Mouse (Mus musculus): ENCODE data around the gene Btaf1.

Btaf1 gene

DNA sequence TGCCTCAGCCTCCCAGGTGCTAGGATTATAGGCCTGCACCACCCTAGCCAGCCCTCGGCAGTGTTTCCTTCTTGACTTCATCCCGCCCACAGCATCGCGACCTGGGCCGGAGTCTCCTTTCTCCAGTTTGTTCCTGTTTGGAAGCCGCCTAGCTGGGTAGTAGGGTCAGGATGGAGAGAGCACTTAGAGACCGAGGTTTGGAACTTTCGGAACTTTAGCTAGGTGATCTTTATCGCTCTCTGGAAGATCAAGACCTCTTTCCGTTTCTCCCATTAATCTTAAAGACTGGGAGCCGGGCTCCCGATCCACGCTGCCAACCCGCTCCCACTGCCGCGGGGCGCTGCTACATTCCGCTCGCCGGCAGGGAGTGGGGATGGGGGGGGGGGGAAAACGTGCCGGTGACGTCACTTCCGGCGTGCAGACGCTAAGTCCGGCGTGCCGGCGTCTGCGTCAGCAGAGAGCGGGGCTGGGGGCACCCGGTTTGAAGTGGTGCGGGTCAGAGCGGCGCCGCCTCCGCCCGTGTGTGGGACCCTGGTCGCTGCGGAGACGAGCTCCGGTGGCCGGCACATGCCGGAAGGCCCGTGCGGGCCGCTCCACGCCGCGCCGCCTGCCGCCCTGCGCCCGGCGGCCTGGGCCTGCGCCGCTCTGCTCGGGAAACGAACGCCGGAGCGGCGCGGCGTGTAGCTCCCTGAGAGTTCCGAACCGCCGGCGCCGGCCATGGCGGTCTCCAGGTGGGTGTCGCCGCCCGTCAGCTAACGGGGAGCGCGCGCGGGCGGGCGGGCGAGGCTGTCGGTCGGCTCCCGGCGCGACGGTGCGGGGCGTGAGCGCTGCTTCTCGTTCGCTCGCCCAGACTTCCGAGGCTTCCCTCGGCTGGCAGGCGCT, at the start of gene Btaf1:
TSS of gene Btaf1 (plus strand) at position 409 of the 882 bp plus-strand sequence.
- DNase-seq (ENCODE audit: low spot score in 2 of 2), result peak; percentile 70 to 75

DNA sequence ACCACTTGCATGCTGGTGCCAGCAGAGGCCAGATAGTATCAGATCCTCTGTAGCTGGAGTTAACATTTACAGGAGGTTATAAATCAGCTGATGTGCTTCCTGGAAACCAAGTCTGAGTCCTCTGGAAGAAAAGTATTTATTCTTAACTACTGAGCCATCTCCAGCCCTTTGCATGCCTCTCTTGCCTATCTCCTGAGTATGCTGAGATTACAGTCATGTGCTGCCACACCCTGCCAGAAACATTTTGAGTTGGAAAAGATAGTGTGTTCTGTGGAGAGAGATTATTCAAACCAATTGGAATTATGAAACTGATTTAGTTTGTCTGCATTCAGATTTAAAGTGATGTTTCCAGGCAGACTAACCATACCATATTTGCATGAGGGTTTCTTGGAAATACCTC, 48.5 kb upstream of the Btaf1 start:
- DNase-seq (ENCODE audit: low spot score in 2 of 2), result no peak

DNA sequence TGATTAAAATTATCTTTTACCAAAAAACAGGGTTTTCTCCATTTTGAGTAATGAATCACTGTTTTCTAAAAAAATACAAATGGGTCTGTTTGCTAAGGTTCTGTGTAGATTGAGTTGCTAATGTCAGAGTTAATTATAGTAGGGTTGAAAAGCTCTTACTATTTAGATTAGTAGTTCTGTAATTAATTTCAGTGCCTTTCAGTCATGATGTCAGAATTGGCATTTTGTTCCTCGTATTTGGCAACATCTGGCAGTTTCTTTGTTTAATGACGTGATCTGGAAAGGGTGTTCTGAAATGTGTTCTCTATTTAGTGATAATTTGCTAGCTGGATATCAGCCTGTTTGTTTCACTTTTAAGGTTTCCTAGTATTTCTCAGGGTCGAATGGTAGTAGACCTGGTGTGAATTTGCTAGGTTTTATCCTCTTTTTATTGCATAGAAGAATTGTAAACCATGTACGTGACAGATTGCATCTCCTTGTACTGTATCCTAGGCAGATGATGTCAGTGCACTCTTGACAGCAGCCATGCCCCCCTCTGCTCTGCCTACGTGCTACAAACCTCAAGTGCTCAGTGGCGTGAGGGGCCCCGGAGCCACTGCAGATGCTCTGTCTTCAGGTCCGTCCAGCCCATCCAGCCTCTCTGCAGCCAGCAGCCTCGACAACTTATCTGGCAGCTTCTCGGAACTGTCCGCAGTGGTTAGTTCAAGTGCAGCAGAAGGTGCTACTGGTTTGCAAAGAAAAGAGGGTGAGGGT, 47.0 kb upstream of the Btaf1 start:
- DNase-seq (ENCODE audit: low spot score in 2 of 2), result no peak

DNA sequence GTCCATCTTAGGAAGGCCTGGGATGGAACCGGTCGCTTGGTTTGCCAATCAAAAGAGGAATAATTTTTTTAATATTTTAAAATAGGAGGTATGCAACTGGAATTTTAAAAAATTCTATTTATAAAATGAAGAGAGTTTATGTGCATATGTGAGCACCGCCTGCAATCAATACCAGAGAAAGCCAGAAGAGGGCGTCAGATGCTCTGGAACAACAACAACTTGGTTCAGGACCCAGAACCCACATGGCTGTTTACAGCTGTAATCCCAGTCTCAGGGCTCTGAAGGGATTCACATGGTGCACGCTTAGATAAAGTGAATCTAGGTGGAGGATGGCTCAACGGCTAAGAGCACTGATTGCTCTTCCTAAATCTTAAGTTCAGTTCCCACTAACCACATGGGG, 42.8 kb upstream of the Btaf1 start:
- peak in 1 of 2 experiments; percentile 22 for DNase-seq (ENCODE audit: low spot score in 2 of 2)

DNA sequence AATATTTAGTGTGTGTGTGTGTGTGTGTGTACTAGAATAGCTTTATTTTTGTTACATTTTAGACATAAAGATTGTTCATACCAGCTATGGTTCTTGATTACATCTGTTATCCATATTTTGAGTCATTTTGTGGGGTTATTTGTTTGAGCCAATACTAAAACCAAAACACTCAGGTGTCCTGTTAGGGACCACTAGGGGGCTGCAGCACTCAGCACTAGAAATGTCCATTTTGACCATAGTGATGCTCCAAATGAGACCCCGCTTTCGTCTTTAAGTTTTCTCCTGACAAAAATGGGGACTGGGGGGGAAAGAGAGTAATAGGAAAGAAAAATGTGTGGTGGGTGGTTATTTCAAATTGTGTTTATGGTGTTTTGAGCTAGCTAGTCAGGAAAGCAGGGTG, 39.6 kb upstream of the Btaf1 start:
- DNase-seq (ENCODE audit: low spot score in 2 of 2), result no peak

DNA sequence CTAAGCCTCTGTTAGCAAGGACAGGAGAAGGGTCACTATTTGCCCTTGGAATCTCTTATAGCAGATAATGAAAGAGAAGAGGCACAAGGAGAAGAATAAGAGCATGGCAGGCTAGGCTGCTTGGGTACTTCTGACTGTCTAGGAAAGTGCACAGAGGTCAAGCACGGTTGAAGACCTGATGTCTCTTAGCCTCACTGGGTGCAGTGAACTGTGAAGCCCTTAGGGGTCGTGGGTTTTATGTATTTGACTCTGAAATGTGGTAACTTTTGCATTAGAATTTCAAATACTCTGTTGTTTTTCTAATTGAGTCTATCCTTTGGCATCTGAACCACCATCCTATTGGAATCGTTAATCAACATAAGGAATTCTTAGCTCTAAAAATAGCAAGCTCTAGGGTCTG, 38.2 kb upstream of the Btaf1 start:
- no peak for DNase-seq (ENCODE audit: low spot score in 2 of 2)

DNA sequence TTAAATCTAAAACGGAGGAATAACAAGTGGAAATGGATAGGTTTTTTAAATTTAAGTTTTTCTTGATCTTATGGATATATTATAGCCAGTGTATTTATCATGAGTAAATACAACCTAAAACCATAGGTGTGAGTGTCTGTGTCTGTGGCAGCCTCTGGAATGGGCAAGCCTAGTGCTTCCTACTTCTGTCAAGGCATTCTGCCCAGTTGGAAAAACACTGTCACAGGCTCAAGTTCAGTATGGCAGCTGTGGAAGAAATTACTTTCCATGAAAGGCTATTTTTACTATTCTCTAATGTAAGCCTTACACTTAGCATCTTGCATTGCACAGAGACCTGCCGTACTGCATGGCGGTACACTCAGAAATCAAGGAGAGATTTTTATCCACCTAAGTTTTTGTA, 34.1 kb upstream of the Btaf1 start:
- DNase-seq (ENCODE audit: low spot score in 2 of 2), result no peak

DNA sequence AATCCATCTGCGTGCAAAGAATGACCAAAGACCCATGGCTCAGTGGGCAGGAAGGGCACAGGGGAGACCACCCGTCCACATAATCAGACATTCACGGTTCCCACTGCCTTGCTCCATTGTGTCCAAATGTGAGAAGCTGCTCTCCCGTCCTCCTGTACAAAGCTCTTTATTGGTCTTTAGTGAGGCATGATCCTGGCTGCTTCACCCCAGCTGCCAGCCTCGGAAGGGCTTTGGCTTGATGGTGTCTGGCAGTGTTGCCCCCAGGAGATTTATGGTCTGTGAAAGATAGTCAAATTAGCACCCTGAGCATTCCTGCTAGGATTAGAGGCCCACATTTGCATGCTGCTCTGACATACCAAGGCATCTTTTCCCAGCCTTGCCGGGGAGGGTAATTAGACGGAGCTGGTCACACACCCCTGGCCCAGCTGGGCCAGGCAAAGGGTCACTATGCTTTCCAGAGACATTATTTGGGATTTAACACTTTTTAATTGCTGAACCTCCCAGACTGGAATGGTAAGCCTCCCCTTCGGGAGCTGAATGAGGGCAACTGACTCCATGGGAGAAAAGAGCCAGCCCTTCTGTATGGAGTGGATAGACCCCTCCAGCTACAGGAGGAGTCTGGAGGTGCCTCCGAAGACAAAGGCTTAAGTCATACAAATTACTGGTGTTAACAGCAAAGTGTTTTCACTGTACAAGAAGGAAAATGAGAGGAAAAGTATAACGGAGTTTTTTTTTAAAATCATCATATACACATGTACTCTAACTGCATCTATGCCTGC, 28.9 kb upstream of the Btaf1 start:
- DNase-seq (ENCODE audit: low spot score in 2 of 2), result no peak

DNA sequence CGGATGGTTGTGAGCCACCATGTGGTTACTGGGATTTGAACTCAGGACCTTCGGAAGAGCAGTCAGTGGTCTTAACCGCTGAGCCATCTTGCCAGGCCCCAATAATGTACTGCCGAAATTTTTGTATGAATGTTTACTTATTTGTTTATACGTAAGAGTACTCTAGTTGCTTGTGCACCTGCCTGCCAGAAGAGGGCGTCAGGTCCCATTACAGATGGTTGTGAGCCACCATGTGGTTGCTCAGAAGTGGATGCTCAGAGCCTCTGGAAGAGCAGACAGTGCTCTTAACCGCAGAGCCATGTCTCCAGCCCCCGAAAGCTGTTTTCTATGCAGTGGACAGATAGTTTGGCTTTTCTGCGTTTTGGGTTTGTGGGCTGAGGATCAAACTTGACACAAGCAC, 28.1 kb upstream of the Btaf1 start:
- peak in 1 of 2 experiments; percentile 24 for DNase-seq (ENCODE audit: low spot score in 2 of 2)

DNA sequence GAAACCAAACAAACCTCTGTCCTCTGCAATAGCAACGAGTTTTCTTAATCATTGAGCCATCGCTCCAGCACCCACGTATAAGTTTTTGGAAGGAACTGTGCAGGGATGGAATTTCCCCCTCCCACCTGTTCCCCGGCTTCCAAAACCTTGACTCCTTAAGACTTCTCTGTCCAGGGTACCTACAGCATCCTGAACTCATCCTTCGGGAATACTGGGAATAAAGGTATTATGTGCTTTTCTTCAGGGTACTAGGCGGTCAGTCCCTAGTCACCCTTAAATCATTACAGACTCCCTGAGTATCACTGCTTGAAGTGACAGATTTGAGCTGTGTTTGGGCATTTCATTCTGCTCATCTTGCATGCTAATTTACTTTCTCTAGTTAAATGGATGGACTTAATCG, 22.5 kb upstream of the Btaf1 start:
- no peak for DNase-seq (ENCODE audit: low spot score in 2 of 2)

DNA sequence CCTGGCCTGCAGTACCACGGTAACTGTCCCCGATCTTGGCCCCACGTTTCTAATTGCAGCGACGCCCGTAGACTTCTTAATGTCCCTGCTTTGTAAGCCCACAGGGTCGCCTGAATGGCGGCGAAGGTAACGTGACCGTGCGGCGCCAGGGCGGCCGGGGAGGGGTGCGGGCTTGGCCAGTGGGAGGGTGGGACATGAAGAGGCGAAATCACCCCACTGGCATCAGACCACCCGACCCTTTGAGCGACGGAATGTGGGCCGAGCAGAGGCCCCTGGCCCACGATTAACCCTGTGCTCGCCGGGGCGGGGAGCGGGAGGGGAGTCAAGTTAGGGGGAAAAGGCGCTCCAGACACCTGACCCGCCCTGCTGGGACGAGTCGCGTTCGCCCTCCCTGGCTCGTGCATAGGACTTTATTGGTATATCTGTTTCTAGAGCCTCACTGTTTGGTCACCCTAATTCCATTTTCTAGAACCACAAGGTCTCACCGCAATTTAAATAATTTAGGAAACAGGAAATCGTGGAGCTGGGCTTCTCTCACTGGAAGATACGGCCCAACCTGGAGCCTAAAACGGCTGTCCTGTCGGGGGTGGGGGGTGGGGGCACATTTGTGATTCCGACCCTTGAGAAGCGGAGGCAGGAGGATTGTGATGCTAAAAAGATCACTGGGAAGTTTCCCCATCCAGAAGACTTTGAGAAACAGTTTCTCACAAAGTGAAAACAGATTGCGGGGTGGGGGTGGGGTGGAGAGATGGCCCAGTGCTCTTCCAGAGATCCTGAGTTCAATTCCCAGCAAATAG, 21.5 kb upstream of the Btaf1 start:
- no peak for DNase-seq (ENCODE audit: low spot score in 2 of 2)

DNA sequence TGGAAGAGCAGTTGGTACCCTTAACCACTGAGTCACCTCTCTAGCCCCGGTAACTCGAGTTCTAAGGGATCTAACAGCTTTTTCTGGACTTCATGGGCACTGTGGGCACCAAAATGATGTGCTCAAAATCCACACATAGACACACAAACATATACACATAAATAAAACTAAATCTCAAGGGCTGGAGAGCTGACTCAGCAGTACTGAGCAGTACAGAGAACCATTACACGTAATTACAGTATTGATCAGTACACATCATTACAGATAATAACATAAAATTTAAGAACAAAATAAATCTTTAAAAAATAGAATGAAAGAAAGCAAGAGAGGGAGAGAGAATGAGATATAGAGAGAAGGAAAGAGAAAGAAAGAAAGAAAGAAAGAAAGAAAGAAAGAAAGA, 16.7 kb upstream of the Btaf1 start:
- no peak for DNase-seq (ENCODE audit: low spot score in 2 of 2)

DNA sequence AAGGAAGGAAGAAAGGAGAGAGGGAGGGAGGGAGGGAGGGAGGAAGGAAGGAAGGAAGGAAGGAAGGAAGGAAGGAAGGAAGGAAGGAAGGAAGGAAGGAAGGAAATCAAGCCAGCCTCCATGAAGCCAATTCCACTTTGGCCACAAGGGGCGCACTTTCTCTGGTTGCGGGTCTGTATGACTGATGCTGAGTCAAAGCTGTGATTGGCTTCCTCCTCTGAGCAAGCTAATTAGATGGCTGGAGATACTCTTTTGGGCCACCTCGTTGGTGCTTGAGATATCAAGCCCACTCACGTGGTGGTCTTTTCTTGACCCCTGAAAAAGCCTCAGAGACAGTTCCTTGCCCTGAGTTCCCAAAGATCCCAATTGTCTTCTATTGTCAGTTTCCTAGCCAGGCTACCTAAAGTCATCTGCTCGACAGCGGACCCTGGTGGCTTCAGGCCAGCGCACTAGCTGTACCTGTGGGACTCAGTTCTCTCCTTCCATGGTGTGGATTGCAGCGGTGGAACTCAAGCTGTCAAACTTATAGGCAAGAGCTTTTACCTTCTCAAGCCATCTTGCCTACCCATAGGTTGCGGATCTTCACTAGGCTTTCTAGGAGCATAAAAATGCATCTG, 16.1 kb upstream of the Btaf1 start:
- DNase-seq (ENCODE audit: low spot score in 2 of 2), result peak; percentile 33 to 71

DNA sequence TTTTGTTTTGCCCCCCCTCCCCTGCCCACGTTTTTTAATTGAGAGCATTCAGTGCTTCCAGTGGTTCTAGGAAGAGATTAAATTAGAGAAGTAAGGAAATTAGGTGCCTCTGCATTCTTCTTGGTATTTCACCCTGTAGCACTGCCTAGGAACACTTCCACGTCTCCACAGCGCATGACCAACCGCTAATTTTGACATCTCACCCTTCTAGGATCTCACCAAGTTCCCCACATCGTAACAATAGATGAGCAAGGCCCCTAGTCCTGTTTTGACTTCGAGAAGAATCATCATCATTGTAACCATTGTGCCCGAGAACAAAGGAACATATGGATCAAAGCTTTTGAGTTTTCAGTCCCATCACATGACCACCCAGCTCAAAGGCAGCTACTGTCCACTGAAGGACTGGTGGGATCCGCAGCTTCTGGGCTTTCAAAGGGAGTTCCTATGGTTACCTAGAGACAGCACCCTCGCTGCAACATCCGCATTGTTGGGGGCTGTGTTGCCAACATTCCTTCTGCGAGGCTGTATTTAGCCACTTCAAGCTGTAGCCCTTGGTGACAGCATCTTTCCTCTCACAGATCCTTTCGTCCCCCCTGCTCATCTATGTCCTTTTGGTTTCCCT, 15.3 kb upstream of the Btaf1 start:
- no peak for DNase-seq (ENCODE audit: low spot score in 2 of 2)

DNA sequence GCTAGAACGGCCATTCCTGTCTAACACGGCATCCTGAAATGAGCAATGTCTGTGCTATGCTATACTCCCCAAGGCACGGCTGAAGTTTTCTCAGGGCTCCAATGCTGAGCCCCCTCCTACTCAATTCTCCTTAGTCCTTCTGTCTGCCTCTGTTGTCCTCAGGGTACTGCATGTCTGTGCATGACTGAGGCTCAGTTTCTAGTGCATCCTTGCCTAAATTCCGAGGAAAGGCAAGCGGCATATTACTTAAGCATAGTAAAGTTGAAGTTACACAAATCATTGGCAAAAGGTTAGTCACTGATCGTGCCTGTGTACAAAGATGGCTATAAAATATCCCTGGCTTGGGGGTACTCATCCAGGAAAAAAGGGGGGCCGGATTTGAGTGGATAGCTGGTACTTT, 12.8 kb upstream of the Btaf1 start:
- no peak for DNase-seq (ENCODE audit: low spot score in 2 of 2)

DNA sequence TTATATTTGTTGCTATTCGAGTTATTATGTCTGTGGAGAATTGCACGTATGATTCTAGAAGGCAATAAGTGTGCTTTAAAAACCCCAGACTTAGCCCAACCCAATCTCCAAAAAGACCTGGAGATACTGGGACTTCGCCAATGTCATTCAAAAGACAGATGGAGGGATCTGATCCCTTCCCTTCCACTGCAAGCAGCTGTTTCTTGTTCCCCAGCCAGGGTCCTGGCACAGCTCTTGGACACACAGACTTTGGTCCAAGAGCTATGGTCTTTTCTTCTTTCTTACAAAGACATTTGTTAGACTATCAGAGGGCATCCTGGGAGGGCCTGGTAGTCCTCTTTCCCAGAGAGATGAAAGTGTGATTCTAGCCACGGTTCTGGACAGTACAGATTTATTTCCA, 9.7 kb upstream of the Btaf1 start:
- DNase-seq (ENCODE audit: low spot score in 2 of 2), result no peak

DNA sequence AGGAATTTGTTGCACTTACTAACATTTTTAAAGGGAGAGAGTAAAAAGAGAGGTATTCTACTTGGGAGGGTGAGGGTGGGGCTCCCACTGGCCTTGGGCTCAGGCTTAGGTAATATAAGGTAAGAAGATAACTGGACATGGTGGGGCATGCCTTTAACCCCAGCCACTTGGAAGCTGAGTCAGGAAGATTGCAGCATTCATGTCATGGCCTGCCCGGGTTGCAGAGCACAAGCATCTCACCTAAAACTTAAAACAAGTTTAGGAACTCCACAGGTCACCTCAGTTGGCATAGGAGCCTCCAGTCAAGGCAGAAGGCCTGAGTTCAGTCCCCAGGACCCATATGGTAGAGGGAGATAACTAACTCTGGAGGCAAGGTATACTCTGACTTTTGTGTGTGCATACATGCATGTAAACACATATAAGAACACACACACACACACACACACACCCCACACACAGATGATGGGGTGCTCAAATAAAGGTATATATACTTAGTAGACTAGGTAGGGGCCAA, 8.9 kb upstream of the Btaf1 start:
- DNase-seq (ENCODE audit: low spot score in 2 of 2), result no peak

DNA sequence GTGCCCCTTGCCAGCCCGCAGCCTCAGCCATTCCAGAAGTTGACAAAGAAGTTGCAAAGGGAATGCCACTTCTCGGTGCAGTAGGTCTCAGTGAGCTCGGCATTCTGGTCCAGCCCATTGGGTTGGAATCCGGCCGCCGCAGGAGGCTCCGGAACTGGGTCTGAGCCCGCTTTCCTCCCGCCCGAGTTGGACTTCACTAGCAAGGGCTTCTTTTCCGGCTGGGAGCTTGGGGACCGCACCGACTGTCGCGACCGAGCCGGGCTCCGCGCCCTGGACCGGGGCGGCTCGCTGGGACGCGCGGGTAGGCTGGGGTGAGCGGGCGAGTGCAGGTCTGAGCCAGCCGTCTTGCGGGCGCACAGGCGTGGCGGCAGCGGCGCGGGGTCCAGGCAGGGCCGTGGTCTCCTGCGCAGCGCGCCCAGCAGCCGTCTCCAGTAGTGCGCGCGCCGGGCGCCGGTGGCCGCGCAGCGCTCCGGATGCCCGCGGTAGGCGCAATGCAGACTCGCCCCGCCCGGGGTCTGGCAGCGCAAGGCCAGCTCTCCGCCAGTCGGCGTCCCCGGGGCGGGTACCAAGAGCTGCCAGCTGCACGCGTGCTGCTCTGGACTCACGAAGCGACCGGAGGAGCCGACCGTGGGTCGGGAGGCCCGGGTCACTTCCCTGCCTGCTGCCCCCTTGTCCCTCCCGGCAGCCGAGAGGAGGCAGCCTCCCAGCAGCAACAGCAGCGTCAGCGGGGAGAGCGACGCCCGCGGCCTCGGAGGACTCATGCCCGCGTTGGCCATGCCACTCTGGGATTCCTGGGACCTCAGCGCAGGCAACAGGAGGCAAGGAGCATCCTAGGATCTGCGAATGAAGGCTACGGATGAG, 7.2 kb upstream of the Btaf1 start:
- DNase-seq (ENCODE audit: low spot score in 2 of 2), result peak; percentile 31 to 51

DNA sequence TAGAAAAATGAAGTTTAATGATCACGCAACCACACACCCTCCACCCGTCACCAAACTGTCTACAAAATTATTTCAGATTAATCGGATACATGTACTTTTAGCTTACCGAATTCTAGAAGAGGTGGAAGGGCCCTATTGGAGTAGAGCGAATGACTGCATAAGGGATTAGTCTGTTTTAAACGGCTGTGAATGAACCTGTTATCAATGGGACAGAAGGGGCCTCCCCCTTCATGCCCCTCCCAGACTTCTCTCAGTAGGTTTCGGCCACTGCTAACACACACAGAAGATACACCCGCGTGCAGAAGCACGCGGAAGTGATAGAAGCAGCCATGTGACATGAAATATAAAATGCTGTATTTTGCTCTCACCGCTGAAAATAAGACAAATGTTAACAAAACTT, 6.4 kb upstream of the Btaf1 start, which contains the start of gene Fgfbp3:
TSS of gene Fgfbp3 (minus strand) at position 150 of the 400 bp plus-strand sequence.
- DNase-seq (ENCODE audit: low spot score in 2 of 2), result no peak
